Mouse (Mus musculus) liver, embryonic 12.5 days (tissue): ENCODE results near the gene Sbk2. TPM values are rescaled to one million over a fixed set of nuclear protein-coding genes. Genes with fewer than 3 reads are reported as not detected.

Experiments
- ATAC-seq: fragments of 200-750 bp; cut with Nextera tagmentation; 2 replicates; pipeline ENCODE4 v1.8.0; 2017; ENCODE audit warnings: moderate number of reproducible peaks, mild to moderate bottlenecking, moderate library complexity
- H3K27ac ChIP-seq: fragments of 300-500 bp; sonication (generic); 2 replicates; pipeline ENCODE4 v1.5.1; 2016; ENCODE audit warnings: mild to moderate bottlenecking
- H3K27me3 ChIP-seq: fragments of 300-500 bp; sonication (generic); replicated peaks from 2 replicates; pipeline ENCODE4 v1.6.1; 2016; ENCODE audit warnings: mild to moderate bottlenecking, moderate library complexity
- H3K36me3 ChIP-seq: fragments of 300-500 bp; sonication (generic); 2 replicates; pipeline ENCODE4 v1.6.1; 2016; ENCODE audit warnings: mild to moderate bottlenecking, moderate library complexity
- H3K4me1 ChIP-seq: fragments of 300-500 bp; sonication (generic); 2 replicates; pipeline ENCODE4 v1.6.1; 2016
- H3K4me2 ChIP-seq: fragments of 300-500 bp; sonication (generic); 2 replicates; pipeline ENCODE4 v1.6.1; 2016; ENCODE audit warnings: mild to moderate bottlenecking, moderate library complexity
- H3K4me3 ChIP-seq: fragments of 300-500 bp; sonication (generic); 2 replicates; pipeline ENCODE4 v1.5.1; 2016; ENCODE audit warnings: mild to moderate bottlenecking, moderate library complexity
- H3K9ac ChIP-seq: fragments of 300-500 bp; sonication (generic); 2 replicates; pipeline ENCODE4 v1.6.1; 2016; ENCODE audit warnings: mild to moderate bottlenecking, moderate library complexity
- H3K9me3 ChIP-seq: fragments of 300-500 bp; sonication (generic); replicated peaks from 2 replicates; pipeline ENCODE4 v1.6.1; 2016; ENCODE audit warnings: mild to moderate bottlenecking, moderate library complexity
- WGBS: fragments of 180-500 bp; shearing (Covaris S2); methylation state at CpG from one replicate; pipeline ENCODE4 v1.1.7; 2016; ENCODE audit not compliant: insufficient replicate concordance; 5-methylcytosine and 5-hydroxymethylcytosine counted together
- polyA plus RNA-seq: library from polyadenylated mRNA; unstranded; fragments of >200 nt; fragmentation: Nextera tagmentation; extraction: Ambion mirVana; gene quantifications from 2 replicates; pipeline ENCODE4 v1.2.1, GENCODE M21; 2016

The Sbk2 gene
- polyA plus RNA-seq, 1 experiment from 2014 or later, result not detected

- H3K36me3 ChIP-seq, result peaks cover 39% of the 10 kb centered on the region
- H3K4me2 ChIP-seq, result no peak overlapping the region
- H3K4me3 ChIP-seq, result no peak overlapping the region
- peaks cover 57% of the 10 kb centered on the region for H3K4me1 ChIP-seq
- no peak overlapping the region for H3K27ac ChIP-seq
- peaks cover 28% of the 10 kb centered on the region for H3K27me3 ChIP-seq
- ATAC-seq, result no peak
- 85% methylated on average over 21 of the region's 21 CpGs for WGBS
- no peak overlapping the region for H3K9ac ChIP-seq
- H3K9me3 ChIP-seq, result no peaks in the 10 kb centered on the region
These were observed 45.1 kb downstream of the Sbk2 start for GRCm38 (mm10) chr7:4919096-4919495.

- Histone ChIP-seq H3K4me3 (no peak overlapping the region), H3K4me1 (peaks cover 54% of the 10 kb centered on the region), H3K27ac (no peak overlapping the region), H3K9me3 (no peaks in the 10 kb centered on the region), H3K4me2 (no peak overlapping the region), H3K27me3 (peaks cover 24% of the 10 kb centered on the region), H3K36me3 (peaks cover 39% of the 10 kb centered on the region), H3K9ac (no peak overlapping the region)
- 90% methylated on average over 15 of the region's 15 CpGs for WGBS
- ATAC-seq, result no peak
These were observed 45.5 kb downstream of the Sbk2 start for GRCm38 (mm10) chr7:4918681-4919080.

GRCm38 (mm10) chr7:4917494-4917893 is 46.7 kb downstream of the Sbk2 start:
- WGBS, result 77% methylated on average over 2 of the region's 2 CpGs
- Histone ChIP-seq H3K27me3 (peaks cover 12% of the 10 kb centered on the region), H3K36me3 (peaks cover 39% of the 10 kb centered on the region), H3K4me2 (no peak overlapping the region), H3K4me3 (no peak overlapping the region), H3K9me3 (no peaks in the 10 kb centered on the region), H3K4me1 (peaks cover 42% of the 10 kb centered on the region), H3K9ac (no peak overlapping the region), H3K27ac (no peak overlapping the region)
- no peak for ATAC-seq

- peak; percentile 67 for ATAC-seq
- peak overlapping the region; percentile 72 for H3K4me3 ChIP-seq
- H3K4me2 ChIP-seq, result peak overlapping the region; percentile 84
- H3K9ac ChIP-seq, result peak overlapping the region; percentile 82
- no peaks in the 10 kb centered on the region for H3K27me3 ChIP-seq
- H3K4me1 ChIP-seq, result peaks cover 29% of the 10 kb centered on the region
- H3K27ac ChIP-seq, result peak overlapping the region; percentile 89
- WGBS, result 22% methylated on average over 14 of the region's 14 CpGs
- peaks cover 37% of the 10 kb centered on the region for H3K36me3 ChIP-seq
- H3K9me3 ChIP-seq, result no peaks in the 10 kb centered on the region
These were observed 48.4 kb downstream of the Sbk2 start for GRCm38 (mm10) chr7:4915669-4916416.

- Histone ChIP-seq H3K36me3 (peaks cover 30% of the 10 kb centered on the region), H3K27me3 (peaks cover under 1% of the 10 kb centered on the region; the same call in 1 of the 2 replicates), H3K4me1 (peaks cover 25% of the 10 kb centered on the region), H3K27ac (peak within 1 kb of the TSS; percentile 89), H3K4me3 (peak within 1 kb of the TSS; percentile 72), H3K9me3 (no peaks in the 10 kb centered on the region), H3K4me2 (peak within 1 kb of the TSS; percentile 84), H3K9ac (peak within 1 kb of the TSS; percentile 82)
- peak; percentile 87 for ATAC-seq
- 2% methylated on average over 55 of the region's 56 CpGs for WGBS
These were observed 49.1 kb downstream of the Sbk2 start, which contains the start of gene Zfp628 for GRCm38 (mm10) chr7:4915007-4915665. Gene Zfp628 (plus strand): TSS chr7:4915217.

GRCm38 (mm10) chr7:4912248-4912647 is 52.0 kb downstream of the Sbk2 start:
- Histone ChIP-seq H3K4me1 (peaks cover 23% of the 10 kb centered on the region), H3K27ac (no peak overlapping the region), H3K9ac (no peak overlapping the region), H3K9me3 (no peaks in the 10 kb centered on the region), H3K4me3 (no peak overlapping the region), H3K4me2 (no peak overlapping the region), H3K36me3 (peaks cover 1% of the 10 kb centered on the region), H3K27me3 (peaks cover 9% of the 10 kb centered on the region; the same call in 1 of the 2 replicates)
- ATAC-seq, result no peak
- 49% methylated on average over 5 of the region's 5 CpGs for WGBS

- H3K27me3 ChIP-seq, result peaks cover 13% of the 10 kb centered on the region; the same call in 1 of the 2 replicates
- H3K4me3 ChIP-seq, result no peak overlapping the region
- no peak for ATAC-seq
- no peak overlapping the region for H3K4me2 ChIP-seq
- WGBS, result 31% methylated on average over 9 of the region's 9 CpGs
- H3K9ac ChIP-seq, result no peak overlapping the region
- H3K4me1 ChIP-seq, result peaks cover 16% of the 10 kb centered on the region
- H3K9me3 ChIP-seq, result no peaks in the 10 kb centered on the region
- no peaks in the 10 kb centered on the region for H3K36me3 ChIP-seq
- H3K27ac ChIP-seq, result no peak overlapping the region
These were observed 52.6 kb downstream of the Sbk2 start for GRCm38 (mm10) chr7:4911561-4911960.

- Histone ChIP-seq H3K4me2 (no peak within 1 kb of the TSS), H3K27me3 (peaks cover 17% of the 10 kb centered on the region; the same call in 1 of the 2 replicates), H3K9ac (no peak within 1 kb of the TSS), H3K4me1 (no peaks in the 10 kb centered on the region), H3K36me3 (no peaks in the 10 kb centered on the region), H3K9me3 (no peaks in the 10 kb centered on the region), H3K4me3 (no peak within 1 kb of the TSS), H3K27ac (no peak within 1 kb of the TSS)
- ATAC-seq, result no peak
- WGBS, result 64% methylated on average over 10 of the region's 10 CpGs
These were observed 57.7 kb downstream of the Sbk2 start, which contains the start of gene Gm36210 for GRCm38 (mm10) chr7:4906466-4906950. Gene Gm36210 (minus strand): TSS chr7:4906516.

GRCm38 (mm10) chr7:4902404-4902803 is 61.8 kb downstream of the Sbk2 start:
- peaks cover 16% of the 10 kb centered on the region; the same call in 1 of the 2 replicates for H3K27me3 ChIP-seq
- no peak overlapping the region for H3K4me3 ChIP-seq
- 0 out of 2 replicates have a peak, but pooled peaks cover 5% of the 10 kb centered on the region for H3K9me3 ChIP-seq
- H3K4me1 ChIP-seq, result peaks cover 22% of the 10 kb centered on the region
- no peak overlapping the region for H3K27ac ChIP-seq
- ATAC-seq, result no peak
- no peak overlapping the region for H3K4me2 ChIP-seq
- H3K36me3 ChIP-seq, result no peaks in the 10 kb centered on the region
- 72% methylated on average over 9 of the region's 9 CpGs for WGBS
- H3K9ac ChIP-seq, result no peak overlapping the region

- Histone ChIP-seq H3K9ac (peak overlapping the region; percentile 67; the same call in 1 of the 2 replicates), H3K36me3 (0 out of 2 replicates have a peak, but pooled peaks cover under 1% of the 10 kb centered on the region), H3K4me1 (peaks cover 22% of the 10 kb centered on the region), H3K9me3 (0 out of 2 replicates have a peak, but pooled peaks cover 5% of the 10 kb centered on the region), H3K4me3 (peak overlapping the region; percentile 53), H3K4me2 (peak overlapping the region; percentile 76), H3K27me3 (peaks cover 10% of the 10 kb centered on the region; the same call in 1 of the 2 replicates), H3K27ac (peak overlapping the region; percentile 87)
- peak; percentile 3; the same call in 1 of the 2 replicates for ATAC-seq
- 50% methylated on average over 8 of the region's 8 CpGs for WGBS
These were observed 63.0 kb downstream of the Sbk2 start for GRCm38 (mm10) chr7:4901171-4901570.

GRCm38 (mm10) chr7:4900523-4900851 is 63.7 kb downstream of the Sbk2 start:
- H3K4me2 ChIP-seq, result peak overlapping the region; percentile 76
- 0 out of 2 replicates have a peak, but pooled peaks cover 2% of the 10 kb centered on the region for H3K36me3 ChIP-seq
- peak overlapping the region; percentile 53 for H3K4me3 ChIP-seq
- 0 out of 2 replicates have a peak, but pooled peaks cover 5% of the 10 kb centered on the region for H3K9me3 ChIP-seq
- peaks cover 6% of the 10 kb centered on the region; the same call in 1 of the 2 replicates for H3K27me3 ChIP-seq
- peak overlapping the region; percentile 87 for H3K27ac ChIP-seq
- 23% methylated on average over 11 of the region's 11 CpGs for WGBS
- H3K9ac ChIP-seq, result peak overlapping the region; percentile 67
- peaks cover 22% of the 10 kb centered on the region for H3K4me1 ChIP-seq
- peak; percentile 54; the same call in 1 of the 2 replicates for ATAC-seq
